ENCODE assay signal across 10 mouse cellular contexts in the genomic region with DNA sequence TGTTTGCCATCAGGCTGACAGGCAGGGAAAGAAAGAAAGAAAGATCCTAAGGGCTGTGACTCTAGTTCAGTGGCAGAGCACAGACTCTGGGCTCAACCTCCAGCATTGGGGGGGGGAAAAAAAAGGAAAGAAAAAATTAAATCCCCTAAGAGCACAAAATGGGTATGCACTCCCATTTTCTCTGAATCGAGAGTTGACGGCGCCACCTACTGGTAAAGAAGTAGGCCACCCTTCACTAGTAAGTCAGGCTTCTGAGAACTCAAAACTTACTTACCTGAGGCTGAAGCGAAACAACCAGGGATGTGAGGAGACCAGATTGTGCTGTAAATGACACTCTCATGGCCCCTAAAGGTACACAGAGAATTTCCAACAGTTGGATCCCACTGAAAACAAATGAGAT. TPM values are rescaled to one million over a fixed set of nuclear protein-coding genes. Genes with fewer than 3 reads are reported as not detected.
DNase-seq lines count a peak whose midpoint lies in the region; ATAC-seq and TF ChIP-seq lines count a peak whose summit lies in the region.
"Had no signal": no experiment of that assay in that cellular context is flagged by ENCODE, and none has a peak within 500 bp of the region (broad histone marks: within the 10 kb centered on the region; RNA-seq: fewer than 3 reads in every experiment).

No protein-coding gene starts in this region.

- peak; percentile 57; the same call in 1 of the 2 replicates for ATAC-seq in megakaryocyte-erythroid progenitor cell, adult 5-6 weeks (replicated peaks; ENCODE audit: low FRiP score, low TSS enrichment, poor library complexity, severe bottlenecking)

- H3K27me3 ChIP-seq in heart, adult 2 months (ENCODE audit: control insufficient read depth, insufficient read depth, low read length): no peaks in the 10 kb centered on the region
- H3K27me3 ChIP-seq: heart, embryonic 15.5 days had no signal

- intact Hi-C loops in heart, adult 2 months (cut with DNase I): loop anchor here (5.0 to 10.0 kb wide), 3 partner anchors 182 to 652 kb away; a partner anchor contains a TSS
- intact Hi-C loops in heart, postnatal 25 days (cut with DNase I): loop anchor here (2.0 to 10.0 kb wide), 4 partner anchors 182 to 653 kb away; a partner anchor contains a TSS

- no peaks in the 10 kb centered on the region for H3K4me1 ChIP-seq in heart, adult 2 months (ENCODE audit: control insufficient read depth, insufficient read depth, low read length)
- H3K4me1 ChIP-seq: heart, embryonic 15.5 days had no signal

- H3K4me3 ChIP-seq in heart, adult 2 months: no peak overlapping the region
- H3K4me3 ChIP-seq: heart, embryonic 15.5 days; myocyte had no signal

- DNase-seq in heart, adult 2 months: peak; percentile 26 to 28
- DNase-seq in heart, postnatal 25 days (ENCODE audit: low spot score): no peak
- peak; percentile 6 to 17 for DNase-seq in urinary bladder, postnatal 36 days (ENCODE audit: low spot score in 2 of 2)
- no peak for DNase-seq in urinary bladder, adult 2 months (ENCODE audit: low spot score)
- DNase-seq in embryo, embryonic 10.5 days (ENCODE audit: low spot score): peak; percentile 72
- DNase-seq in kidney, postnatal 25 days: peak; percentile 49 to 57
- DNase-seq in testis, postnatal 14 days (ENCODE audit: low spot score): peak; percentile 27

- peak; percentile 85 for TF ChIP-seq CTCF in heart, adult 2 months (IDR thresholded peaks at IDR 0.05)

- no peak overlapping the region for H3K27ac ChIP-seq in heart, adult 2 months
- H3K27ac ChIP-seq: heart, embryonic 15.5 days had no signal

- no peaks in the 10 kb centered on the region for H3K79me2 ChIP-seq in heart, adult 2 months (replicated peaks; ENCODE audit: control insufficient read depth, insufficient read depth, low read length)

- no peak for TF ChIP-seq EP300 in heart, adult 2 months (IDR thresholded peaks at IDR 0.05; ENCODE audit: insufficient read depth, low read depth, low read length)

- no peak for TF ChIP-seq POLR2A in heart, adult 2 months (IDR thresholded peaks at IDR 0.05; ENCODE audit: insufficient read depth, low read depth, low read length)

- no peaks in the 10 kb centered on the region for H3K36me3 ChIP-seq in heart, adult 2 months (ENCODE audit: control insufficient read depth, insufficient read depth, low read length)
- H3K36me3 ChIP-seq: heart, embryonic 15.5 days had no signal

- WGBS in heart, adult 2 months: 22% methylated on average over 4 of the region's 4 CpGs

- no peak overlapping the region for H3K9ac ChIP-seq in heart, adult 2 months (ENCODE audit: low read depth, low read length)
- H3K9ac ChIP-seq: heart, embryonic 15.5 days had no signal

RNA-seq across cellular contexts. Expression of a gene that starts 13.5 kb away (rescaled TPM):
- 10 to 100 TPM; 32.5 to 32.8 TPM for total RNA-seq in heart, adult 2 months (2021)
- polyA plus RNA-seq in heart, adult 2 months (2012; rRNA removed): 37.6 and 59.0 TPM in 2 replicates
- total RNA-seq in heart, postnatal 25 days (2021): 10 to 100 TPM; 25.5 to 28.9 TPM
- polyA plus RNA-seq in urinary bladder, adult 2 months (2012; rRNA removed): 29.6 and 38.2 TPM in 2 replicates
- 21.9 and 28.2 TPM in 2 replicates for total RNA-seq in megakaryocyte-erythroid progenitor cell, adult 5-6 weeks (2014; fragmentation: Nextera tagmentation)
- 16.0 and 20.9 TPM in 2 replicates for total RNA-seq in megakaryocyte-erythroid progenitor cell, adult 5-6 weeks (2017)

RNA-seq across cellular contexts. Expression of a gene that starts 40.3 kb away (rescaled TPM):
- total RNA-seq in heart, adult 2 months (2021): 10 to 100 TPM; 42.6 to 45.3 TPM
- 7.6 and 11.9 TPM in 2 replicates for polyA plus RNA-seq in heart, adult 2 months (2012; rRNA removed)
- total RNA-seq in heart, postnatal 25 days (2021): 10 to 100 TPM; 37.0 to 37.7 TPM
- polyA plus RNA-seq in urinary bladder, adult 2 months (2012; rRNA removed): 20.6 and 23.3 TPM in 2 replicates
- 2.8 and 12.8 TPM in 2 replicates for total RNA-seq in megakaryocyte-erythroid progenitor cell, adult 5-6 weeks (2014; fragmentation: Nextera tagmentation)
- 4.2 and 5.9 TPM in 2 replicates for total RNA-seq in megakaryocyte-erythroid progenitor cell, adult 5-6 weeks (2017)

RNA-seq across cellular contexts. Expression of a gene that starts 42.7 kb away (rescaled TPM):
- not detected for total RNA-seq in heart, adult 2 months (2021)
- polyA plus RNA-seq in heart, adult 2 months (2012; rRNA removed): 0.06 and 0.14 TPM in 2 replicates
- total RNA-seq in heart, postnatal 25 days (2021): not detected
- 0.39 and 0.47 TPM in 2 replicates for polyA plus RNA-seq in urinary bladder, adult 2 months (2012; rRNA removed)
- total RNA-seq in megakaryocyte-erythroid progenitor cell, adult 5-6 weeks (2014; fragmentation: Nextera tagmentation): 0.72 and 0.92 TPM in 2 replicates
- total RNA-seq in megakaryocyte-erythroid progenitor cell, adult 5-6 weeks (2017): 0.14 and 1.6 TPM in 2 replicates
- polyA plus RNA-seq: myocyte had no signal

Comparison
In these comparisons a context has a peak if more than half of its experiments do, and no peak if none do; other contexts are left out.
1. DNase-seq: peak in heart, adult 2 months (2 of 2), urinary bladder, postnatal 36 days (2 of 2), embryo, embryonic 10.5 days (single experiment), kidney, postnatal 25 days (2 of 2) and testis, postnatal 14 days (single experiment); none in heart, postnatal 25 days (single experiment) and urinary bladder, adult 2 months (single experiment).